Mouse (Mus musculus) spleen, adult 2 months (tissue): ENCODE measurements around the gene Krt222.

Source experiments
- CTCF ChIP-seq: fragments of 200-500 bp; IDR thresholded peaks from 2 replicates; pipeline ENCODE4 v1.5.1; 2011; ENCODE audit warnings: mild to moderate bottlenecking, inconsistent platforms; ENCODE audit not compliant: insufficient read depth, insufficient read length, insufficient replicate concordance; ENCODE audit errors: extremely low read depth
- POLR2A ChIP-seq: fragments of 200-500 bp; IDR thresholded peaks from 2 replicates; pipeline ENCODE4 v1.6.1; 2011; ENCODE audit warnings: low read depth, low read length, inconsistent platforms

DNA sequence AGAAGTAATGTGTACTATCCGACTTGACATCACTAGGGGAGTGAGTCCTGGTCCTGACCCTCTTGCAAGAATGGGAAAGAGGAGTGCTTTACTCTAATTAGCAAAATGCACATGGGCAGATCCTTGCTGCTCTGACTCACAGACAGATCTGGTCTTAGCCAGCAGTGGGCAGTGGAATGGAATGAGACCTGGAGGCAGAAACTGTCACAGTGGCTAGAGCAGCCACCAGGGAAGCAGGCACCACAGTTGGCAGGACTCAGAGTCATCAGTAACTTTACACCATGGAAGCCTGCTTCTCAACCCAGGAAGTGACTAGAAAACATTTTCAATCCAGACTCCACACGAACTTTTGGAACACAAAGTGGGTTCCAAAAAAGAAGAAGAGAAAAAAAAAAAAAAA lies 22.1 kb downstream of the Krt222 start:
- TF ChIP-seq CTCF (no peak), POLR2A (no peak)
